Mouse (Mus musculus): ENCODE data around the gene Cib4. TPM values are rescaled to one million over a fixed set of nuclear protein-coding genes. Genes with fewer than 3 reads are reported as not detected.
A peak's percentile ranks its signal among the peaks of the same experiment; 100 is the strongest.

Cib4 gene
- polyA plus RNA-seq, 1 experiment from 2014 or later = not detected

GRCm38 (mm10) chr5:30548681-30549080, 3.0 kb upstream of the Cib4 start:
- Histone ChIP-seq H3K9ac (replicated peaks) (no peak overlapping the region), H3K4me1 (ENCODE audit: insufficient read depth) (no peaks in the 10 kb centered on the region), H3K4me2 (ENCODE audit: low read depth, low read length) (no peak overlapping the region), H3K9me3 (ENCODE audit: low read length) (no peaks in the 10 kb centered on the region), H3K27ac (ENCODE audit: low read depth) (no peak overlapping the region), H3K27me3 (ENCODE audit: insufficient read depth, low read length) (no peaks in the 10 kb centered on the region), H3K4me3 (ENCODE audit: low read depth, low read length) (no peak overlapping the region), H3K36me3 (replicated peaks; ENCODE audit: insufficient read depth, low read length) (no peaks in the 10 kb centered on the region)
- 50% methylated on average over 2 of the region's 2 CpGs for WGBS (ENCODE audit: insufficient replicate concordance)
- DNase-seq (no peak), ATAC-seq (no peak)
- no peak for TF ChIP-seq CTCF (IDR thresholded peaks at IDR 0.05; ENCODE audit: low read depth)
- TF ChIP-seq EP300 (IDR thresholded peaks at IDR 0.05; ENCODE audit: low read depth) = no peak

- no peak overlapping the region for H3K9ac ChIP-seq (replicated peaks)
- H3K27ac ChIP-seq (ENCODE audit: low read depth) = no peak overlapping the region
- no peaks in the 10 kb centered on the region for H3K9me3 ChIP-seq (ENCODE audit: low read length)
- H3K4me1 ChIP-seq (ENCODE audit: insufficient read depth) = peaks cover 5% of the 10 kb centered on the region; the same call in 1 of the 2 replicates
- DNase-seq = no peak
- H3K4me2 ChIP-seq (ENCODE audit: low read depth, low read length) = no peak overlapping the region
- H3K36me3 ChIP-seq (replicated peaks; ENCODE audit: insufficient read depth, low read length) = no peaks in the 10 kb centered on the region
- ATAC-seq = no peak
- 43% methylated on average over 7 of the region's 7 CpGs for WGBS (ENCODE audit: insufficient replicate concordance)
- TF ChIP-seq EP300 (IDR thresholded peaks at IDR 0.05; ENCODE audit: low read depth) (no peak), CTCF (IDR thresholded peaks at IDR 0.05; ENCODE audit: low read depth) (no peak)
- H3K27me3 ChIP-seq (ENCODE audit: insufficient read depth, low read length) = 0 out of 2 replicates have a peak, but pooled peaks cover 2% of the 10 kb centered on the region
- H3K4me3 ChIP-seq (ENCODE audit: low read depth, low read length) = no peak overlapping the region
Observed at GRCm38 (mm10) chr5:30536051-30536570, 9.5 kb downstream of the Cib4 start.

GRCm38 (mm10) chr5:30534637-30535036, 11.0 kb downstream of the Cib4 start:
- H3K9ac ChIP-seq (replicated peaks) = no peak overlapping the region
- no peak overlapping the region for H3K4me3 ChIP-seq (ENCODE audit: low read depth, low read length)
- ATAC-seq (peak; percentile 61), DNase-seq (no peak)
- 0 out of 2 replicates have a peak overlapping the region, but pooled peaks have one; percentile 26 for H3K4me2 ChIP-seq (ENCODE audit: low read depth, low read length)
- no peaks in the 10 kb centered on the region for H3K9me3 ChIP-seq (ENCODE audit: low read length)
- H3K4me1 ChIP-seq (ENCODE audit: insufficient read depth) = peaks cover 5% of the 10 kb centered on the region; the same call in 1 of the 2 replicates
- no peaks in the 10 kb centered on the region for H3K36me3 ChIP-seq (replicated peaks; ENCODE audit: insufficient read depth, low read length)
- H3K27me3 ChIP-seq (ENCODE audit: insufficient read depth, low read length) = 0 out of 2 replicates have a peak, but pooled peaks cover 2% of the 10 kb centered on the region
- TF ChIP-seq EP300 (IDR thresholded peaks at IDR 0.05; ENCODE audit: low read depth) (no peak), CTCF (IDR thresholded peaks at IDR 0.05; ENCODE audit: low read depth) (no peak)
- no peak overlapping the region for H3K27ac ChIP-seq (ENCODE audit: low read depth)
- 59% methylated on average over 6 of the region's 6 CpGs for WGBS (ENCODE audit: insufficient replicate concordance)

- TF ChIP-seq EP300 (IDR thresholded peaks at IDR 0.05; ENCODE audit: low read depth) (no peak), CTCF (IDR thresholded peaks at IDR 0.05; ENCODE audit: low read depth) (no peak)
- no peaks in the 10 kb centered on the region for H3K4me1 ChIP-seq (ENCODE audit: insufficient read depth)
- no peaks in the 10 kb centered on the region for H3K36me3 ChIP-seq (replicated peaks; ENCODE audit: insufficient read depth, low read length)
- no peak overlapping the region for H3K4me3 ChIP-seq (ENCODE audit: low read depth, low read length)
- no peak overlapping the region for H3K9ac ChIP-seq (replicated peaks)
- ATAC-seq (no peak), DNase-seq (no peak)
- H3K4me2 ChIP-seq (ENCODE audit: low read depth, low read length) = no peak overlapping the region
- H3K27me3 ChIP-seq (ENCODE audit: insufficient read depth, low read length) = no peaks in the 10 kb centered on the region
- no peak overlapping the region for H3K27ac ChIP-seq (ENCODE audit: low read depth)
- no peaks in the 10 kb centered on the region for H3K9me3 ChIP-seq (ENCODE audit: low read length)
- 38% methylated on average over 4 of the region's 4 CpGs for WGBS (ENCODE audit: insufficient replicate concordance)
Observed at GRCm38 (mm10) chr5:30528906-30529305, 16.7 kb downstream of the Cib4 start.

- ATAC-seq = no peak
Observed at GRCm38 (mm10) chr5:30527129-30527528, 18.5 kb downstream of the Cib4 start.

GRCm38 (mm10) chr5:30525920-30526836, 19.5 kb downstream of the Cib4 start:
- Histone ChIP-seq H3K4me2 (ENCODE audit: low read depth, low read length) (no peak overlapping the region), H3K9ac (replicated peaks) (no peak overlapping the region), H3K9me3 (ENCODE audit: low read length) (no peaks in the 10 kb centered on the region), H3K4me1 (ENCODE audit: insufficient read depth) (peaks cover 8% of the 10 kb centered on the region), H3K27ac (ENCODE audit: low read depth) (no peak overlapping the region), H3K4me3 (ENCODE audit: low read depth, low read length) (no peak overlapping the region), H3K36me3 (replicated peaks; ENCODE audit: insufficient read depth, low read length) (no peaks in the 10 kb centered on the region), H3K27me3 (ENCODE audit: insufficient read depth, low read length) (no peaks in the 10 kb centered on the region)
- WGBS (ENCODE audit: insufficient replicate concordance) = 54% methylated on average over 12 of the region's 12 CpGs
- no peak for ATAC-seq
- no peak for DNase-seq
- TF ChIP-seq EP300 (IDR thresholded peaks at IDR 0.05; ENCODE audit: low read depth) (no peak), CTCF (IDR thresholded peaks at IDR 0.05; ENCODE audit: low read depth) (no peak)

More at GRCm38 (mm10) chr5:30527129-30527528, 18.5 kb downstream of the Cib4 start:
- 82% methylated on average over 5 of the region's 5 CpGs for WGBS (ENCODE audit: insufficient replicate concordance)
- H3K36me3 ChIP-seq (replicated peaks; ENCODE audit: insufficient read depth, low read length) = no peaks in the 10 kb centered on the region
- H3K4me3 ChIP-seq (ENCODE audit: low read depth, low read length) = no peak overlapping the region
- no peak overlapping the region for H3K27ac ChIP-seq (ENCODE audit: low read depth)
- no peaks in the 10 kb centered on the region for H3K27me3 ChIP-seq (ENCODE audit: insufficient read depth, low read length)
- H3K4me2 ChIP-seq (ENCODE audit: low read depth, low read length) = no peak overlapping the region
- TF ChIP-seq CTCF (IDR thresholded peaks at IDR 0.05; ENCODE audit: low read depth) (no peak), EP300 (IDR thresholded peaks at IDR 0.05; ENCODE audit: low read depth) (no peak)
- H3K4me1 ChIP-seq (ENCODE audit: insufficient read depth) = peaks cover 8% of the 10 kb centered on the region
- no peak overlapping the region for H3K9ac ChIP-seq (replicated peaks)
- no peak for DNase-seq
- H3K9me3 ChIP-seq (ENCODE audit: low read length) = no peaks in the 10 kb centered on the region
